Mouse (Mus musculus) 3T3-L1 (cell line): Measurements from ENCODE around the gene Fam49a.
"Not testable (repeated sequence)": the region's sequence is repeated elsewhere in the genome, so short reads cannot be mapped to it uniquely, and the experiment has no call there.

Source experiments
- DNase-seq: peaks from one replicate; pipeline ENCODE4 v3.0.0-alpha.2; 2015; ENCODE audit warnings: low read depth, low spot score

Gene Fam49a

GRCm38 (mm10) chr12:12261987-12262971 lies at the start of gene Fam49a:
Gene Fam49a (plus strand): TSS chr12:12262139.
- no peak for DNase-seq

GRCm38 (mm10) chr12:12213536-12213935 lies 48.4 kb upstream of the Fam49a start:
- DNase-seq = no peak

GRCm38 (mm10) chr12:12218947-12219346 lies 43.0 kb upstream of the Fam49a start:
- DNase-seq = no peak

GRCm38 (mm10) chr12:12220755-12221496 lies 41.0 kb upstream of the Fam49a start:
- no peak for DNase-seq

- no peak for DNase-seq
Observed at GRCm38 (mm10) chr12:12222585-12223290, 39.2 kb upstream of the Fam49a start.

- peak; percentile 1 for DNase-seq
Observed at GRCm38 (mm10) chr12:12223336-12223735, 38.6 kb upstream of the Fam49a start.

GRCm38 (mm10) chr12:12225706-12226105 lies 36.2 kb upstream of the Fam49a start:
- no peak for DNase-seq

- DNase-seq = no peak
Observed at GRCm38 (mm10) chr12:12227594-12227993, 34.3 kb upstream of the Fam49a start.

- no peak for DNase-seq
Observed at GRCm38 (mm10) chr12:12230031-12230557, 31.8 kb upstream of the Fam49a start.

GRCm38 (mm10) chr12:12232097-12232496 lies 29.8 kb upstream of the Fam49a start:
- DNase-seq = no peak

- no peak for DNase-seq
Observed at GRCm38 (mm10) chr12:12236978-12237377, 25.0 kb upstream of the Fam49a start.

GRCm38 (mm10) chr12:12239502-12239901 lies 22.4 kb upstream of the Fam49a start:
- no peak for DNase-seq

GRCm38 (mm10) chr12:12243148-12243547 lies 18.8 kb upstream of the Fam49a start:
- no peak for DNase-seq

- DNase-seq = not testable (repeated sequence)
Observed at GRCm38 (mm10) chr12:12247023-12247422, 14.9 kb upstream of the Fam49a start.

- no peak for DNase-seq
Observed at GRCm38 (mm10) chr12:12249521-12249920, 12.4 kb upstream of the Fam49a start.

- DNase-seq = no peak
Observed at GRCm38 (mm10) chr12:12253526-12253925, 8.4 kb upstream of the Fam49a start.

- no peak for DNase-seq
Observed at GRCm38 (mm10) chr12:12254139-12254538, 7.8 kb upstream of the Fam49a start.

- DNase-seq = no peak
Observed at GRCm38 (mm10) chr12:12260979-12261960, 669 bp upstream of the Fam49a start.

- no peak for DNase-seq
Observed at GRCm38 (mm10) chr12:12263371-12263791, 1.4 kb downstream of the Fam49a start.

GRCm38 (mm10) chr12:12264151-12264550 lies 2.2 kb downstream of the Fam49a start:
- DNase-seq = no peak
